Mouse (Mus musculus) fat pad, adult 2 months (tissue): ENCODE data around the gene Mycbp2.

Experiments used
- DNase-seq: peaks from one replicate; pipeline ENCODE4 v3.0.0-alpha.2; 2011; ENCODE audit warnings: low read depth, low spot score; ENCODE audit errors: extremely low read depth

Mycbp2 gene

GRCm38 (mm10) chr14:103346729-103347505 is at the start of gene Mycbp2:
Gene Mycbp2 (minus strand): TSS chr14:103346814.
- peak; percentile 61 for DNase-seq

GRCm38 (mm10) chr14:103392391-103392790 is 45.8 kb upstream of the Mycbp2 start:
- DNase-seq = no peak

GRCm38 (mm10) chr14:103387431-103387830 is 40.8 kb upstream of the Mycbp2 start:
- no peak for DNase-seq

- no peak for DNase-seq
These were observed 40.3 kb upstream of the Mycbp2 start for GRCm38 (mm10) chr14:103386871-103387270.

GRCm38 (mm10) chr14:103385084-103385610 is 38.5 kb upstream of the Mycbp2 start:
- no peak for DNase-seq

GRCm38 (mm10) chr14:103378703-103379102 is 32.1 kb upstream of the Mycbp2 start:
- no peak for DNase-seq

- no peak for DNase-seq
These were observed 30.2 kb upstream of the Mycbp2 start for GRCm38 (mm10) chr14:103376765-103377164.

- no peak for DNase-seq
These were observed 28.9 kb upstream of the Mycbp2 start for GRCm38 (mm10) chr14:103375523-103375922.

GRCm38 (mm10) chr14:103363199-103363598 is 16.6 kb upstream of the Mycbp2 start:
- DNase-seq = no peak

GRCm38 (mm10) chr14:103356066-103356465 is 9.5 kb upstream of the Mycbp2 start:
- DNase-seq = no peak

GRCm38 (mm10) chr14:103354396-103355352 is 8.1 kb upstream of the Mycbp2 start:
- no peak for DNase-seq

- DNase-seq = no peak
These were observed 521 bp downstream of the Mycbp2 start for GRCm38 (mm10) chr14:103345858-103346728.

- DNase-seq = no peak
These were observed 1.1 kb downstream of the Mycbp2 start for GRCm38 (mm10) chr14:103345486-103345857.

- no peak for DNase-seq
These were observed 1.6 kb downstream of the Mycbp2 start for GRCm38 (mm10) chr14:103345011-103345410.

- no peak for DNase-seq
These were observed 2.8 kb downstream of the Mycbp2 start for GRCm38 (mm10) chr14:103343791-103344190.

- DNase-seq = no peak
These were observed 5.0 kb downstream of the Mycbp2 start for GRCm38 (mm10) chr14:103341385-103342294.

GRCm38 (mm10) chr14:103312926-103313325 is 33.7 kb downstream of the Mycbp2 start:
- DNase-seq = no peak

- no peak for DNase-seq
These were observed 50.4 kb downstream of the Mycbp2 start for GRCm38 (mm10) chr14:103296227-103296626.

GRCm38 (mm10) chr14:103286650-103287049 is 60.0 kb downstream of the Mycbp2 start:
- DNase-seq = no peak

GRCm38 (mm10) chr14:103276667-103277066 is 69.9 kb downstream of the Mycbp2 start:
- no peak for DNase-seq
